Mouse (Mus musculus) heart, embryonic 11.5 days (tissue): ENCODE data around the gene Cyp4f17. TPM values are rescaled to one million over a fixed set of nuclear protein-coding genes. Genes with fewer than 3 reads are reported as not detected.
"Not testable (repeated sequence)": the region's sequence is repeated elsewhere in the genome, so short reads cannot be mapped to it uniquely, and the experiment has no call there.

Source experiments
- ATAC-seq: fragments of 200-750 bp; cut with Nextera tagmentation; replicated peaks from 2 replicates; pipeline ENCODE4 v1.8.0; 2017; ENCODE audit warnings: moderate library complexity; ENCODE audit not compliant: insufficient number of reproducible peaks, low FRiP score, low TSS enrichment
- H3K27ac ChIP-seq: fragments of 300-500 bp; sonication (generic); 2 replicates; pipeline ENCODE4 v1.5.1; 2014; ENCODE audit warnings: mild to moderate bottlenecking, low read depth, low read length
- H3K27me3 ChIP-seq: fragments of 300-500 bp; sonication (generic); 2 replicates; pipeline ENCODE4 v1.6.1; 2014; ENCODE audit warnings: mild to moderate bottlenecking, low read length, mixed read lengths; ENCODE audit not compliant: control insufficient read depth, insufficient read depth
- H3K36me3 ChIP-seq: fragments of 300-500 bp; sonication (generic); 2 replicates; pipeline ENCODE4 v1.6.1; 2014; ENCODE audit warnings: mild to moderate bottlenecking, low read length, moderate library complexity, mixed read lengths; ENCODE audit not compliant: control insufficient read depth, insufficient read depth
- H3K4me1 ChIP-seq: fragments of 300-500 bp; sonication (generic); 2 replicates; pipeline ENCODE4 v1.6.1; 2014; ENCODE audit warnings: low read length; ENCODE audit not compliant: control insufficient read depth, insufficient read depth
- H3K4me2 ChIP-seq: fragments of 300-500 bp; sonication (generic); 2 replicates; pipeline ENCODE4 v1.6.1; 2014; ENCODE audit warnings: mild to moderate bottlenecking, moderate library complexity
- H3K4me3 ChIP-seq: fragments of 300-500 bp; sonication (generic); 2 replicates; pipeline ENCODE4 v1.5.1; 2014; ENCODE audit warnings: low read depth, low read length
- H3K9ac ChIP-seq: fragments of 300-500 bp; sonication (generic); 2 replicates; pipeline ENCODE4 v1.6.1; 2014; ENCODE audit warnings: mild to moderate bottlenecking, low read depth, low read length, moderate library complexity
- H3K9me3 ChIP-seq: fragments of 300-500 bp; sonication (generic); replicated peaks from 2 replicates; pipeline ENCODE4 v1.6.1; 2016; ENCODE audit warnings: low read length; ENCODE audit not compliant: control insufficient read depth
- WGBS: fragments of 180-500 bp; shearing (Covaris S2); extraction: QIAGEN DNeasy Blood & Tissue Kit; methylation state at CpG from one replicate; pipeline ENCODE4 v1.1.7; 2014; ENCODE audit not compliant: insufficient replicate concordance; 5-methylcytosine and 5-hydroxymethylcytosine counted together
- polyA plus RNA-seq: library from polyadenylated mRNA; unstranded; fragments of >200 nt; fragmentation: Nextera tagmentation; extraction: Ambion mirVana; gene quantifications from 2 replicates; pipeline ENCODE4 v1.2.1, GENCODE M21; 2014

Gene Cyp4f17
- polyA plus RNA-seq, 1 experiment from 2014 or later: 4.6 TPM

GRCm38 (mm10) chr17:32481766-32482165, 24.1 kb upstream of the Cyp4f17 start:
- no peak overlapping the region for H3K4me2 ChIP-seq
- no peaks in the 10 kb centered on the region for H3K9me3 ChIP-seq
- ATAC-seq: no peak
- H3K9ac ChIP-seq: no peak overlapping the region
- H3K27me3 ChIP-seq: peaks cover 38% of the 10 kb centered on the region
- no peak overlapping the region for H3K4me3 ChIP-seq
- no peak overlapping the region for H3K27ac ChIP-seq
- 65% methylated on average over 14 of the region's 14 CpGs for WGBS
- H3K4me1 ChIP-seq: no peaks in the 10 kb centered on the region
- H3K36me3 ChIP-seq: no peaks in the 10 kb centered on the region

GRCm38 (mm10) chr17:32483200-32483599, 22.6 kb upstream of the Cyp4f17 start:
- H3K9ac ChIP-seq: no peak overlapping the region
- peak overlapping the region; percentile 47 for H3K4me2 ChIP-seq
- H3K36me3 ChIP-seq: no peaks in the 10 kb centered on the region
- H3K27ac ChIP-seq: no peak overlapping the region
- H3K27me3 ChIP-seq: peaks cover 38% of the 10 kb centered on the region
- WGBS: 16% methylated on average over 18 of the region's 18 CpGs
- H3K4me1 ChIP-seq: no peaks in the 10 kb centered on the region
- ATAC-seq: no peak
- H3K4me3 ChIP-seq: no peak overlapping the region
- H3K9me3 ChIP-seq: no peaks in the 10 kb centered on the region

- H3K9ac ChIP-seq: peak overlapping the region; percentile 1; the same call in 1 of the 2 replicates
- WGBS: 10% methylated on average over 30 of the region's 30 CpGs
- no peaks in the 10 kb centered on the region for H3K36me3 ChIP-seq
- peak overlapping the region; percentile 64 for H3K4me2 ChIP-seq
- H3K27ac ChIP-seq: no peak overlapping the region
- H3K27me3 ChIP-seq: peaks cover 9% of the 10 kb centered on the region; the same call in 1 of the 2 replicates
- H3K4me1 ChIP-seq: no peaks in the 10 kb centered on the region
- H3K4me3 ChIP-seq: peak overlapping the region; percentile 29
- 0 out of 2 replicates have a peak, but pooled peaks have one; percentile 57 for ATAC-seq
- no peaks in the 10 kb centered on the region for H3K9me3 ChIP-seq
Measured at GRCm38 (mm10) chr17:32492349-32492980, 13.4 kb upstream of the Cyp4f17 start.

GRCm38 (mm10) chr17:32494601-32495000, 11.2 kb upstream of the Cyp4f17 start:
- Histone ChIP-seq H3K9ac (no peak overlapping the region), H3K4me3 (no peak overlapping the region), H3K27me3 (peaks cover 9% of the 10 kb centered on the region; the same call in 1 of the 2 replicates), H3K4me2 (no peak overlapping the region), H3K27ac (no peak overlapping the region), H3K36me3 (no peaks in the 10 kb centered on the region), H3K9me3 (no peaks in the 10 kb centered on the region), H3K4me1 (no peaks in the 10 kb centered on the region)
- WGBS: 67% methylated on average over 1 of the region's 1 CpGs
- no peak for ATAC-seq

GRCm38 (mm10) chr17:32500511-32500910, 5.3 kb upstream of the Cyp4f17 start:
- not testable (repeated sequence) for ATAC-seq, H3K36me3 ChIP-seq

GRCm38 (mm10) chr17:32501051-32501450, 4.8 kb upstream of the Cyp4f17 start:
- 61% methylated on average over 3 of the region's 3 CpGs for WGBS
- H3K4me3 ChIP-seq: no peak overlapping the region
- H3K27ac ChIP-seq: no peak overlapping the region
- peaks cover 4% of the 10 kb centered on the region; the same call in 1 of the 2 replicates for H3K4me1 ChIP-seq
- H3K9me3 ChIP-seq: no peaks in the 10 kb centered on the region
- no peaks in the 10 kb centered on the region for H3K27me3 ChIP-seq
- H3K4me2 ChIP-seq: no peak overlapping the region
- no peak for ATAC-seq
- H3K36me3 ChIP-seq: no peaks in the 10 kb centered on the region
- H3K9ac ChIP-seq: no peak overlapping the region

More at GRCm38 (mm10) chr17:32500511-32500910, 5.3 kb upstream of the Cyp4f17 start:
- not testable (repeated sequence) for H3K27me3 ChIP-seq, H3K9ac ChIP-seq, H3K4me2 ChIP-seq, H3K4me1 ChIP-seq, H3K4me3 ChIP-seq, H3K9me3 ChIP-seq, H3K27ac ChIP-seq
- 71% methylated on average over 4 of the region's 4 CpGs for WGBS

GRCm38 (mm10) chr17:32503111-32503510, 2.7 kb upstream of the Cyp4f17 start:
- H3K36me3 ChIP-seq: no peaks in the 10 kb centered on the region
- no peak overlapping the region for H3K9ac ChIP-seq
- no peaks in the 10 kb centered on the region for H3K9me3 ChIP-seq
- no peak overlapping the region for H3K4me2 ChIP-seq
- no peak for ATAC-seq
- no peaks in the 10 kb centered on the region for H3K27me3 ChIP-seq
- H3K27ac ChIP-seq: no peak overlapping the region
- no peak overlapping the region for H3K4me3 ChIP-seq
- peaks cover 9% of the 10 kb centered on the region for H3K4me1 ChIP-seq
- WGBS: 62% methylated on average over 2 of the region's 2 CpGs

- WGBS: 42% methylated on average over 9 of the region's 9 CpGs
- Histone ChIP-seq H3K4me1 (peaks cover 9% of the 10 kb centered on the region), H3K27me3 (no peaks in the 10 kb centered on the region), H3K4me3 (peak overlapping the region; percentile 51), H3K27ac (peak overlapping the region; percentile 72; the same call in 1 of the 2 replicates), H3K9ac (peak overlapping the region; percentile 67), H3K9me3 (no peaks in the 10 kb centered on the region), H3K36me3 (no peaks in the 10 kb centered on the region), H3K4me2 (peak overlapping the region; percentile 74)
- no peak for ATAC-seq
Measured at GRCm38 (mm10) chr17:32506729-32507245, 937 bp downstream of the Cyp4f17 start.

GRCm38 (mm10) chr17:32516126-32516525, 10.3 kb downstream of the Cyp4f17 start:
- no peaks in the 10 kb centered on the region for H3K27me3 ChIP-seq
- H3K4me2 ChIP-seq: no peak overlapping the region
- no peak overlapping the region for H3K9ac ChIP-seq
- no peak overlapping the region for H3K27ac ChIP-seq
- H3K4me1 ChIP-seq: no peaks in the 10 kb centered on the region
- ATAC-seq: no peak
- H3K9me3 ChIP-seq: no peaks in the 10 kb centered on the region
- no peak overlapping the region for H3K4me3 ChIP-seq
- WGBS: 73% methylated on average over 5 of the region's 5 CpGs
- H3K36me3 ChIP-seq: no peaks in the 10 kb centered on the region
